Mouse (Mus musculus) liver, postnatal 0 days (tissue): Measurements from ENCODE around the gene Tm2d1. TPM values are rescaled to one million over a fixed set of nuclear protein-coding genes. Genes with fewer than 3 reads are reported as not detected.
A peak's percentile ranks its signal among the peaks of the same experiment; 100 is the strongest.
"Not testable (repeated sequence)": the region's sequence is repeated elsewhere in the genome, so short reads cannot be mapped to it uniquely, and the experiment has no call there.

Experiments used
- ATAC-seq: fragments of 200-750 bp; cut with Nextera tagmentation; 2 replicates; pipeline ENCODE4 v1.8.0; 2017; ENCODE audit warnings: mild to moderate bottlenecking, moderate library complexity
- DNase-seq: peaks from one replicate; pipeline ENCODE4 v3.0.0-alpha.2; 2016
- H3K27ac ChIP-seq: fragments of 300-500 bp; sonication (generic); 2 replicates; pipeline ENCODE4 v1.5.1; 2014; ENCODE audit warnings: antibody characterized with exemption, moderate library complexity, mild to moderate bottlenecking, low read depth
- H3K27me3 ChIP-seq: fragments of 300-500 bp; sonication (generic); 2 replicates; pipeline ENCODE4 v1.6.1; 2014; ENCODE audit warnings: low read length, control low read depth, mixed read lengths; ENCODE audit not compliant: insufficient read depth
- H3K36me3 ChIP-seq: fragments of 300-500 bp; sonication (generic); replicated peaks from 2 replicates; pipeline ENCODE4 v1.6.1; 2014; ENCODE audit warnings: mild to moderate bottlenecking, control low read depth, low read length, moderate library complexity, mixed read lengths; ENCODE audit not compliant: insufficient read depth
- H3K4me1 ChIP-seq: fragments of 300-500 bp; sonication (generic); 2 replicates; pipeline ENCODE4 v1.6.1; 2014; ENCODE audit warnings: antibody characterized with exemption, mild to moderate bottlenecking, control low read depth; ENCODE audit not compliant: insufficient read depth
- H3K4me2 ChIP-seq: fragments of 300-500 bp; sonication (generic); 2 replicates; pipeline ENCODE4 v1.6.1; 2014; ENCODE audit warnings: low read depth, mild to moderate bottlenecking, low read length, moderate library complexity, mixed read lengths
- H3K4me3 ChIP-seq: fragments of 300-500 bp; sonication (generic); 2 replicates; pipeline ENCODE4 v1.5.1; 2014; ENCODE audit warnings: low read depth, low read length
- H3K9ac ChIP-seq: fragments of 300-500 bp; sonication (generic); replicated peaks from 2 replicates; pipeline ENCODE4 v1.6.1; 2014; ENCODE audit warnings: mild to moderate bottlenecking, moderate library complexity
- H3K9me3 ChIP-seq: fragments of 300-500 bp; sonication (generic); 2 replicates; pipeline ENCODE4 v1.6.1; 2016; ENCODE audit warnings: mild to moderate bottlenecking, control low read depth, low read length, mixed read lengths
- CTCF ChIP-seq: sonication (generic); IDR thresholded peaks from 2 replicates; pipeline ENCODE4 v1.5.1; 2016; ENCODE audit warnings: antibody characterized with exemption, low read depth
- EP300 ChIP-seq: IDR thresholded peaks from 2 replicates; pipeline ENCODE4 v1.6.1; 2016; ENCODE audit warnings: antibody characterized with exemption, low read depth, mild to moderate bottlenecking
- WGBS: fragments of 180-500 bp; shearing (Covaris S2); extraction: QIAGEN DNeasy Blood & Tissue Kit; methylation state at CpG from one replicate; pipeline ENCODE4 v1.1.7; 2014; ENCODE audit not compliant: insufficient replicate concordance; 5-methylcytosine and 5-hydroxymethylcytosine counted together
- polyA plus RNA-seq: library from polyadenylated mRNA; unstranded; fragments of >200 nt; fragmentation: Nextera tagmentation; extraction: Ambion mirVana; gene quantifications from 2 replicates; pipeline ENCODE4 v1.2.1, GENCODE M21; 2015

Tm2d1 gene
- polyA plus RNA-seq = 50.6 and 51.8 TPM in 2 replicates

GRCm38 (mm10) chr4:98382716-98383424 lies at the start of gene Tm2d1:
Gene Tm2d1 (minus strand): TSS chr4:98383306.
- H3K9me3 ChIP-seq = no peaks in the 10 kb centered on the region
- DNase-seq (peak; percentile 88), ATAC-seq (peak; percentile 98)
- H3K9ac ChIP-seq = peak within 1 kb of the TSS; percentile 89
- peak within 1 kb of the TSS; percentile 95 for H3K4me3 ChIP-seq
- H3K27me3 ChIP-seq = no peaks in the 10 kb centered on the region
- H3K4me1 ChIP-seq = peaks cover 7% of the 10 kb centered on the region
- no peaks in the 10 kb centered on the region for H3K36me3 ChIP-seq
- H3K4me2 ChIP-seq = peak within 1 kb of the TSS; percentile 83
- under 1% methylated on average over 46 of the region's 46 CpGs for WGBS
- TF ChIP-seq EP300 (no peak), CTCF (no peak)
- H3K27ac ChIP-seq = peak within 1 kb of the TSS; percentile 78

- Histone ChIP-seq H3K27ac (no peak overlapping the region), H3K4me3 (no peak overlapping the region), H3K4me1 (no peaks in the 10 kb centered on the region), H3K9me3 (no peaks in the 10 kb centered on the region), H3K9ac (no peak overlapping the region), H3K27me3 (no peaks in the 10 kb centered on the region), H3K4me2 (no peak overlapping the region), H3K36me3 (no peaks in the 10 kb centered on the region)
- ATAC-seq = no peak
- no peak for DNase-seq
- no peak for TF ChIP-seq CTCF
- 77% methylated on average over 8 of the region's 8 CpGs for WGBS
Measured at GRCm38 (mm10) chr4:98428371-98428770, 45.3 kb upstream of the Tm2d1 start.

DNA sequence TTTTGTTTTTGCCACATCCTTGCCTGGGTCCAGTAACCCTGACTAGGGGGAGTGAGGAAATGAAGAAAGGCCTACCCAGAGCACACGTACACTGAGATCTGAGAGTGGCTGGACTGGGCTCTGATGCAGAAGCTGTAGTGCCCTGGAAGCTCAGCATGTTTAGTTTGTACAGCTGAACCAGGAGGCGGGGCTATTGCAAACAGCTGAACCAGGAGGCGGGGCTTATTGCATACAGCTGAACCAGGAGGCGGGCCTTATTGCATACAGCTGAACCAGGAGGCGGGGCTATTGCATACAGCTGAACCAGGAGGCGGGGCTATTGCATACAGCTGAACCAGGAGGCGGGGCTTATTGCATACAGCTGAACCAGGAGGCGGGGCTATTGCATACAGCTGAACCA lies 32.0 kb upstream of the Tm2d1 start:
- not testable (repeated sequence) for H3K36me3 ChIP-seq, H3K4me1 ChIP-seq, H3K4me3 ChIP-seq, H3K9ac ChIP-seq, H3K4me2 ChIP-seq, H3K27me3 ChIP-seq, ATAC-seq, H3K27ac ChIP-seq, DNase-seq, H3K9me3 ChIP-seq
- 85% methylated on average over 8 of the region's 8 CpGs for WGBS

DNA sequence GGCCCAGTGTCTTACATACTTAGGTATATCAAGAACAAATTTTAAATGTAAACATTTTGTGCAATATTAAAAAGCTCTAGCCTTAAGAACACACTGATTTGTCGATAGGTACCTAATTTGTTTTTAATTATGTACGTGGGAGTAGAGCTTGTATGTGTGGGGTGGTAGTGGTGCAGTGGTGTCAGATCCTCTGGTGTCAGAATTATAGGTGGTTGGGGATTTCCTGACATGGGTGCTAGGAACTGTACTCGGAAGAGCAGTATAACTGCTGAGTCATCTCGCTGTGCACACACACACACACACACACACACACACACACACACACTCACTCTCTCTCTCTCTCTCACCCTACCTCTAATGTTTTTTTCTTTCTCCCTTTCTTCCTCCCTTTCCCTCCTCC lies 25.3 kb upstream of the Tm2d1 start:
- ATAC-seq = no peak
- H3K4me3 ChIP-seq = no peak overlapping the region

GRCm38 (mm10) chr4:98404412-98404811 lies 21.3 kb upstream of the Tm2d1 start:
- H3K27ac ChIP-seq = no peak overlapping the region
- no peak overlapping the region for H3K4me2 ChIP-seq
- no peaks in the 10 kb centered on the region for H3K36me3 ChIP-seq
- TF ChIP-seq CTCF = no peak
- 0 out of 2 replicates have a peak, but pooled peaks cover 2% of the 10 kb centered on the region for H3K4me1 ChIP-seq
- H3K27me3 ChIP-seq = no peaks in the 10 kb centered on the region
- no peak overlapping the region for H3K4me3 ChIP-seq
- H3K9me3 ChIP-seq = no peaks in the 10 kb centered on the region
- no peak for DNase-seq
- 88% methylated on average over 6 of the region's 6 CpGs for WGBS
- no peak for ATAC-seq
- H3K9ac ChIP-seq = no peak overlapping the region

More for the DNA sequence above, 25.3 kb upstream of the Tm2d1 start:
- no peaks in the 10 kb centered on the region for H3K27me3 ChIP-seq
- 74% methylated on average over 4 of the region's 4 CpGs for WGBS
- H3K27ac ChIP-seq = no peak overlapping the region
- DNase-seq = no peak
- no peaks in the 10 kb centered on the region for H3K36me3 ChIP-seq
- no peak overlapping the region for H3K9ac ChIP-seq
- no peaks in the 10 kb centered on the region for H3K4me1 ChIP-seq
- TF ChIP-seq EP300 = no peak
- TF ChIP-seq CTCF = no peak
- no peaks in the 10 kb centered on the region for H3K9me3 ChIP-seq
- H3K4me2 ChIP-seq = no peak overlapping the region

GRCm38 (mm10) chr4:98403492-98403891 lies 20.4 kb upstream of the Tm2d1 start:
- DNase-seq (no peak), ATAC-seq (no peak)
- 75% methylated on average over 4 of the region's 4 CpGs for WGBS
- no peak overlapping the region for H3K4me3 ChIP-seq
- no peak overlapping the region for H3K9ac ChIP-seq
- H3K4me2 ChIP-seq = no peak overlapping the region
- H3K36me3 ChIP-seq = no peaks in the 10 kb centered on the region
- no peak for TF ChIP-seq CTCF
- no peak for TF ChIP-seq EP300
- H3K4me1 ChIP-seq = 0 out of 2 replicates have a peak, but pooled peaks cover 2% of the 10 kb centered on the region
- no peak overlapping the region for H3K27ac ChIP-seq
- no peaks in the 10 kb centered on the region for H3K27me3 ChIP-seq
- no peaks in the 10 kb centered on the region for H3K9me3 ChIP-seq
